ENCODE assay signal across 8 mouse cellular contexts in the genomic region with DNA sequence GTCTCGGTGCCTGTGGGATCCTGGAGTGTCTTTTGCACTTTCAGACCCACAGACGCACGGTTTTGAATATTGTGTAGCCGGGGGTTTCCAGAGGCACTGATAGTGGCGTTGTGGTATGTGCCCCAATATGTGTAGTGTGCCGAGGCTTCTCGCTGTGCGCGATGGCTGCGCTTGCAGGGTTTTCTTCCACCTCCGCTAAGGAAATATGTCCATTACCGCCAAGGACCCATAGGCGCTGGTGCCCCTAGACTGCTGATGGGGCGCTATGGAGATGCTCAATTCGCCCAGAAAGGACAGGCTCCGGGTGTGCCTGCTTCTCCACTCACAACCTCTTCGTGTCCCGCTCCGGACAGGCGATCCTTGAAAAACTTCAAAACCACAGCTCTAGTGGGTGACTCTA. TPM values are rescaled to one million over a fixed set of nuclear protein-coding genes. Genes with fewer than 3 reads are reported as not detected.
DNase-seq lines count a peak whose midpoint lies in the region; ATAC-seq and TF ChIP-seq lines count a peak whose summit lies in the region.

No protein-coding gene starts in this region.

- H3K9ac ChIP-seq in hindbrain, embryonic 13.5 days, result peak overlapping the region; percentile 81

- under 1% methylated on average over 20 of the region's 20 CpGs for WGBS in embryonic facial prominence, embryonic 10.5 days
- WGBS in hindbrain, embryonic 13.5 days, result under 1% methylated on average over 20 of the region's 20 CpGs

- H3K4me1 ChIP-seq in embryonic facial prominence, embryonic 10.5 days, result peaks cover 29% of the 10 kb centered on the region
- H3K4me1 ChIP-seq in hindbrain, embryonic 13.5 days (replicated peaks), result peaks cover 46% of the 10 kb centered on the region

- H3K79me2 ChIP-seq in myocyte (ENCODE audit: control insufficient read depth, insufficient read depth), result no peaks in the 10 kb centered on the region

- H3K27ac ChIP-seq in embryonic facial prominence, embryonic 10.5 days (replicated peaks), result peak overlapping the region; percentile 91
- peak overlapping the region; percentile 93 for H3K27ac ChIP-seq in hindbrain, embryonic 13.5 days

- H3K4me2 ChIP-seq in hindbrain, embryonic 13.5 days, result peak overlapping the region; percentile 84
- H3K4me2 ChIP-seq in myocyte (ENCODE audit: low read depth), result peak overlapping the region; percentile 77

- peaks cover 58% of the 10 kb centered on the region for H3K27me3 ChIP-seq in embryonic facial prominence, embryonic 10.5 days (replicated peaks; ENCODE audit: low read depth, poor library complexity, severe bottlenecking)
- H3K27me3 ChIP-seq in hindbrain, embryonic 13.5 days, result peaks cover 25% of the 10 kb centered on the region
- H3K27me3 ChIP-seq in myocyte (ENCODE audit: control insufficient read depth, insufficient read depth, insufficient read length), result no peaks in the 10 kb centered on the region

- no peaks in the 10 kb centered on the region for H3K9me3 ChIP-seq in embryonic facial prominence, embryonic 10.5 days
- no peaks in the 10 kb centered on the region for H3K9me3 ChIP-seq in hindbrain, embryonic 13.5 days

- H3ac ChIP-seq in myocyte (ENCODE audit: control insufficient read depth, insufficient read length), result peak overlapping the region; percentile 73

- DNase-seq in ovary, postnatal 36 days (ENCODE audit: low spot score), result peak; percentile 5
- no peak for DNase-seq in ovary, postnatal 14 days (ENCODE audit: low spot score)
- DNase-seq in embryonic facial prominence, embryonic 10.5 days (ENCODE audit: low spot score), result peak; percentile 59
- peak; percentile 66 to 70 for DNase-seq in left cerebral cortex, postnatal 25 days (ENCODE audit: low spot score in 2 of 2)
- DNase-seq in adipocyte (ENCODE audit: low spot score), result no peak
- DNase-seq in gastrocnemius, adult 18-20 months (ENCODE audit: low spot score), result no peak

- peak overlapping the region; percentile 86 for H3K4me3 ChIP-seq in embryonic facial prominence, embryonic 10.5 days
- H3K4me3 ChIP-seq in hindbrain, embryonic 13.5 days, result peak overlapping the region; percentile 85
- H3K4me3 ChIP-seq in myocyte, result peak overlapping the region; percentile 34

- no peak for TF ChIP-seq POLR2A in myocyte (IDR thresholded peaks at IDR 0.05; ENCODE audit: insufficient read length, low read depth)

- no peak; the same call in 1 of the 2 replicates for ATAC-seq in hindbrain, embryonic 13.5 days (ENCODE audit: low FRiP score)

- H3K36me3 ChIP-seq in embryonic facial prominence, embryonic 10.5 days (replicated peaks), result no peaks in the 10 kb centered on the region
- no peaks in the 10 kb centered on the region for H3K36me3 ChIP-seq in hindbrain, embryonic 13.5 days
- H3K36me3 ChIP-seq in myocyte (ENCODE audit: control insufficient read depth, insufficient read depth), result no peaks in the 10 kb centered on the region

- intact Hi-C loops in left cerebral cortex, postnatal 25 days (cut with DNase I), result loop anchor here (2.0 to 10.0 kb wide), 4 partner anchors 149 to 1371 kb away; no protein-coding TSS in a partner anchor

TF ChIP-seq in myocyte, 11 proteins besides CTCF, POLR2A, EP300 and RAD21:
- no peak for TF ChIP-seq REST (IDR thresholded peaks at IDR 0.05; ENCODE audit: insufficient read depth, insufficient read length)
- no peak for TF ChIP-seq TCF3 (IDR thresholded peaks at IDR 0.05; ENCODE audit: insufficient read length, low read depth)
- TF ChIP-seq MYOD1 (IDR thresholded peaks at IDR 0.05; ENCODE audit: control insufficient read depth in 1 of 3, insufficient read length in 2 of 3, low read depth in 2 of 3), result no peak
- no peak for TF ChIP-seq MAX (IDR thresholded peaks at IDR 0.05; ENCODE audit: low read depth)
- no peak for TF ChIP-seq SRF (IDR thresholded peaks at IDR 0.05; ENCODE audit: control insufficient read depth, insufficient read length, low read depth)
- TF ChIP-seq CEBPB (IDR thresholded peaks at IDR 0.05; ENCODE audit: insufficient read depth, poor library complexity, severe bottlenecking), result no peak
- no peak for TF ChIP-seq MYOG (IDR thresholded peaks at IDR 0.05; ENCODE audit: control insufficient read depth in 1 of 3, insufficient read depth in 1 of 3, insufficient read length in 2 of 3, low read depth in 2 of 3)
- no peak for TF ChIP-seq POLR2AphosphoS2 (IDR thresholded peaks at IDR 0.05; ENCODE audit: insufficient read length, low read depth)
- TF ChIP-seq USF1 (IDR thresholded peaks at IDR 0.05; ENCODE audit: low read depth), result no peak
TF ChIP-seq in myocyte: peak in this region for 0.

RNA-seq across cellular contexts. Expression of a gene that starts 1.0 kb away (rescaled TPM):
- polyA plus RNA-seq in embryonic facial prominence, embryonic 10.5 days (2016; fragmentation: Nextera tagmentation; extraction: Ambion mirVana), result 10.3 and 11.9 TPM in 2 replicates
- polyA plus RNA-seq in hindbrain, embryonic 13.5 days (2015; fragmentation: Nextera tagmentation; extraction: Ambion mirVana), result 18.4 and 26.3 TPM in 2 replicates
- total RNA-seq in left cerebral cortex, postnatal 25 days (2021), result 10 to 100 TPM; 31.0 to 36.2 TPM
- polyA plus RNA-seq in myocyte (2012; fragmentation: generic; extraction: Trizol), result 1.00 TPM
- under 1 TPM in 1 of 2 experiments, not detected in 1; 0.02 TPM for total RNA-seq in gastrocnemius, adult 18-20 months (2021)

Comparison
In these comparisons a context has a peak if more than half of its experiments do, and no peak if none do; other contexts are left out.
1. DNase-seq: peak in ovary, postnatal 36 days (single experiment), embryonic facial prominence, embryonic 10.5 days (single experiment) and left cerebral cortex, postnatal 25 days (2 of 2); none in ovary, postnatal 14 days (single experiment), adipocyte (single experiment) and gastrocnemius, adult 18-20 months (single experiment).
2. H3K4me3 ChIP-seq: peak in every context shown above with its lines; median percentile 86 in embryonic facial prominence, embryonic 10.5 days; 85 in hindbrain, embryonic 13.5 days; 34 in myocyte.